Mouse (Mus musculus) heart, embryonic 14.5 days (tissue): ENCODE data around the gene Tbxa2r. TPM values are rescaled to one million over a fixed set of nuclear protein-coding genes. Genes with fewer than 3 reads are reported as not detected.

Experiments
- ATAC-seq: fragments of 200-750 bp; cut with Nextera tagmentation; 2 replicates; pipeline ENCODE4 v1.8.0; 2017; ENCODE audit warnings: low read depth, moderate TSS enrichment; ENCODE audit not compliant: insufficient number of reproducible peaks, insufficient read depth, low FRiP score
- H3K27ac ChIP-seq, 2 experiments: fragments of 200-500 bp in 1 of 2; fragments of 300-500 bp in 1 of 2; sonication (generic) in 1 of 2; replicated peaks in 1 of 2; 2 replicates each; pipeline ENCODE4 v1.5.1; 2012 to 2014; ENCODE audit warnings: low read depth in 2 of 2, low read length in 2 of 2, control low read depth in 1 of 2, mild to moderate bottlenecking in 1 of 2, mixed read lengths in 1 of 2; ENCODE audit not compliant: control insufficient read depth in 1 of 2, insufficient read depth in 1 of 2
- H3K27me3 ChIP-seq: fragments of 300-500 bp; sonication (generic); 2 replicates; pipeline ENCODE4 v1.6.1; 2014; ENCODE audit warnings: mild to moderate bottlenecking, low read length, control low read depth; ENCODE audit not compliant: control insufficient read depth, insufficient read depth
- H3K36me3 ChIP-seq: fragments of 300-500 bp; sonication (generic); 2 replicates; pipeline ENCODE4 v1.6.1; 2014; ENCODE audit warnings: mild to moderate bottlenecking, control low read depth, low read length, mixed read lengths; ENCODE audit not compliant: control insufficient read depth, insufficient read depth
- H3K4me1 ChIP-seq, 2 experiments: fragments of 200-500 bp in 1 of 2; fragments of 300-500 bp in 1 of 2; sonication (generic) in 1 of 2; 2 replicates each; pipeline ENCODE4 v1.6.1; 2012 to 2014; ENCODE audit warnings: low read length in 2 of 2, control low read depth in 1 of 2, mixed read lengths in 1 of 2; ENCODE audit not compliant: control insufficient read depth in 2 of 2, insufficient read depth in 2 of 2
- H3K4me2 ChIP-seq: fragments of 300-500 bp; sonication (generic); 2 replicates; pipeline ENCODE4 v1.6.1; 2014; ENCODE audit warnings: mild to moderate bottlenecking, low read length
- H3K4me3 ChIP-seq, 2 experiments: fragments of 200-500 bp in 1 of 2; fragments of 300-500 bp in 1 of 2; sonication (generic) in 1 of 2; 2 replicates each; pipeline ENCODE4 v1.5.1; 2012 to 2014; ENCODE audit warnings: low read length in 2 of 2, mild to moderate bottlenecking in 2 of 2, control low read depth in 1 of 2, low read depth in 1 of 2, moderate library complexity in 1 of 2; ENCODE audit not compliant: control insufficient read depth in 1 of 2, insufficient read depth in 1 of 2
- H3K9ac ChIP-seq: fragments of 300-500 bp; sonication (generic); 2 replicates; pipeline ENCODE4 v1.6.1; 2014; ENCODE audit warnings: mild to moderate bottlenecking, low read length
- H3K9me3 ChIP-seq: fragments of 300-500 bp; sonication (generic); 2 replicates; pipeline ENCODE4 v1.6.1; 2016; ENCODE audit warnings: low read length, control low read depth; ENCODE audit not compliant: control insufficient read depth
- WGBS: fragments of 180-500 bp; shearing (Covaris S2); extraction: QIAGEN DNeasy Blood & Tissue Kit; methylation state at CpG from one replicate; pipeline ENCODE4 v1.1.7; 2014; 5-methylcytosine and 5-hydroxymethylcytosine counted together
- polyA plus RNA-seq: library from polyadenylated mRNA; unstranded; fragments of >200 nt; fragmentation: Nextera tagmentation; extraction: Ambion mirVana; gene quantifications from 2 replicates; pipeline ENCODE4 v1.2.1, GENCODE M21; 2014

Gene Tbxa2r
- polyA plus RNA-seq, 1 experiment from 2014 or later: 11.3 TPM

GRCm38 (mm10) chr10:81294442-81294841 lies 34.1 kb upstream of the Tbxa2r start:
- Histone ChIP-seq H3K9ac (peak overlapping the region; percentile 78; the same call in 1 of the 2 replicates), H3K4me1 (peaks cover 30 to 34% of the 10 kb centered on the region in 2 experiments), H3K27ac (no peak overlapping the region), H3K9me3 (no peaks in the 10 kb centered on the region), H3K4me2 (peak overlapping the region; percentile 98), H3K4me3 (peak overlapping the region in 1 of 2 experiments; percentile 85; a peak in 3 of 4 replicates), H3K27me3 (peaks cover 24% of the 10 kb centered on the region), H3K36me3 (no peaks in the 10 kb centered on the region; the same call in 1 of the 2 replicates)
- WGBS: 48% methylated on average over 8 of the region's 8 CpGs
- no peak for ATAC-seq

- H3K27ac ChIP-seq: no peak overlapping the region
- H3K36me3 ChIP-seq: no peaks in the 10 kb centered on the region; the same call in 1 of the 2 replicates
- no peak overlapping the region for H3K4me2 ChIP-seq
- H3K4me3 ChIP-seq: no peak overlapping the region
- peaks cover 17% of the 10 kb centered on the region for H3K27me3 ChIP-seq
- no peak for ATAC-seq
- H3K9ac ChIP-seq: 0 out of 2 replicates have a peak overlapping the region, but pooled peaks have one; percentile 78
- WGBS: 86% methylated on average over 6 of the region's 6 CpGs
- no peaks in the 10 kb centered on the region for H3K9me3 ChIP-seq
- H3K4me1 ChIP-seq: peaks cover 36 to 42% of the 10 kb centered on the region in 2 experiments
These were observed 33.3 kb upstream of the Tbxa2r start for GRCm38 (mm10) chr10:81295185-81295584.

GRCm38 (mm10) chr10:81297246-81297645 lies 31.3 kb upstream of the Tbxa2r start:
- H3K4me3 ChIP-seq: no peak overlapping the region
- H3K36me3 ChIP-seq: no peaks in the 10 kb centered on the region; the same call in 1 of the 2 replicates
- ATAC-seq: no peak
- no peaks in the 10 kb centered on the region for H3K27me3 ChIP-seq
- H3K27ac ChIP-seq: peak overlapping the region; percentile 62 to 71
- no peaks in the 10 kb centered on the region for H3K9me3 ChIP-seq
- H3K4me2 ChIP-seq: peak overlapping the region; percentile 26
- WGBS: 83% methylated on average over 6 of the region's 6 CpGs
- peaks cover 50 to 60% of the 10 kb centered on the region in 2 experiments for H3K4me1 ChIP-seq
- peak overlapping the region; percentile 54 for H3K9ac ChIP-seq

DNA sequence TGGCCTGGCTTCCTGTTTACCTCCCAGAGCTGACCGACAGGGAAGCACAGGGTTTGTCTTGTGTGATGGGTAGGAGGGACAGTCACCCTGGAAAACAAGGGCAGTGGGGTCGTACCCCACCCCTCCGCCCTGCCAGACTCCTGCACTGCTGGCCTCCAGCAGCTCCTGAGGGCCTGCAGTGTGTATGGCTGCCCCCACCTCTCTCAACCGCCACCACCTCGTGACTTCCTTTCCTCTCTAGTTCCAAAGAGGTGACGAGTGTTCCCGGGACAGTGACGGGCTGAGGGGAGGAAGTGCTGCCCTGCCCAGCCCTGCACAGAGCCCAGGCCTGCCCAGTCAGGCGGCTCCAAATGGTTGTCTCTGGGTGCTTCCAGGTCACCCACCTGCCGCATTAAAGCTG lies 30.7 kb upstream of the Tbxa2r start:
- Histone ChIP-seq H3K27me3 (no peaks in the 10 kb centered on the region), H3K4me3 (no peak overlapping the region), H3K4me1 (peaks cover 55 to 66% of the 10 kb centered on the region in 2 experiments), H3K36me3 (no peaks in the 10 kb centered on the region; the same call in 1 of the 2 replicates), H3K9me3 (no peaks in the 10 kb centered on the region), H3K27ac (peak overlapping the region; percentile 62 to 71), H3K4me2 (peak overlapping the region; percentile 26), H3K9ac (peak overlapping the region; percentile 54)
- 23% methylated on average over 10 of the region's 10 CpGs for WGBS
- ATAC-seq: peak; percentile 61

- H3K9ac ChIP-seq: 0 out of 2 replicates have a peak overlapping the region, but pooled peaks have one; percentile 54
These were observed 30.0 kb upstream of the Tbxa2r start for GRCm38 (mm10) chr10:81298369-81299100.

DNA sequence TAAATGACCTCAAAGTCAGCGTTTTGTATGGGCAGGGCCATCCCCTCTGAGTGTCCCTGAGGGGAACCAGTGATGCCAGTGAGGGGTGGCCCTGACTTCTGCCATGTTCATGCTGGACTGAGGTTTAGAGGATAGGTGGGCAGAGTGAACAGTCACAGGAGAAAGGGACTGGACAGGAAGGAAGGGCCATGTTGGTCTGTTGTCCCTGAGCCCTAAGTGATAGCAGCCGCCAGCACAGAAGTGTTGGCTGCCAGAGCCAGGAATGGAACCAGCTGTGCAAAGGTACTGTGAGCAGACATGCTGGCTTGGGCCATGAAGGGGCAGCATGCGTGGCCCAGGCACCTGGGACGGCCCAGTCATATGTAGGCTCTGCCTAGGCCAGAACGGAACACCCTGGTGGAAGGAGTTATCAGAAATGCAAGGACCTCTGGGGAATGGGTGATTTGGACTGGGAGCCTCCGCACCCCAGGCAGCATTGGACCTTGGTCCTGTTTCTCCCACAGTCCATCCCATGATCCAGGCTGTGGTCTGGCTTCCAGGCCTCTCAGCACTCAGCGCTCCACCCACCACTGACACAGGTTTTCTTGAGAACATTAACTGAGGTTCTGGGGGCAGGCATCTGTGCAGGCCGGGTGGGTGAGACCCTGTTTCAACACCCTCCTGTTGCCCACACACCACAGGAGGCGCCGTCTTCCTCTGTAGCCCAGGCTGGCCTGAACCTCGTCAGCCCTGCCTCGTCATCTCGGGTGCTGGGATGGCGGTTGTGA lies 28.8 kb upstream of the Tbxa2r start:
- Histone ChIP-seq H3K27me3 (no peaks in the 10 kb centered on the region), H3K27ac (no peak overlapping the region), H3K4me1 (peaks cover 50 to 71% of the 10 kb centered on the region in 2 experiments), H3K9ac (peak overlapping the region; percentile 34; the same call in 1 of the 2 replicates), H3K4me3 (no peak overlapping the region), H3K9me3 (no peaks in the 10 kb centered on the region), H3K4me2 (no peak overlapping the region), H3K36me3 (no peaks in the 10 kb centered on the region; the same call in 1 of the 2 replicates)
- ATAC-seq: no peak
- 84% methylated on average over 14 of the region's 14 CpGs for WGBS

More at GRCm38 (mm10) chr10:81298369-81299100, 30.0 kb upstream of the Tbxa2r start:
- no peaks in the 10 kb centered on the region; the same call in 1 of the 2 replicates for H3K36me3 ChIP-seq
- no peaks in the 10 kb centered on the region for H3K9me3 ChIP-seq
- ATAC-seq: no peak
- H3K4me2 ChIP-seq: no peak overlapping the region
- peaks cover 61 to 72% of the 10 kb centered on the region in 2 experiments for H3K4me1 ChIP-seq
- no peaks in the 10 kb centered on the region for H3K27me3 ChIP-seq
- H3K27ac ChIP-seq: peak overlapping the region; percentile 62 to 71
- WGBS: 87% methylated on average over 17 of the region's 17 CpGs
- no peak overlapping the region for H3K4me3 ChIP-seq

- H3K4me2 ChIP-seq: no peak overlapping the region
- no peak overlapping the region for H3K9ac ChIP-seq
- H3K27me3 ChIP-seq: no peaks in the 10 kb centered on the region
- H3K9me3 ChIP-seq: no peaks in the 10 kb centered on the region
- H3K4me3 ChIP-seq: no peak overlapping the region
- H3K4me1 ChIP-seq: peaks cover 49 to 70% of the 10 kb centered on the region in 2 experiments
- 72% methylated on average over 9 of the region's 9 CpGs for WGBS
- no peak overlapping the region for H3K27ac ChIP-seq
- ATAC-seq: no peak
- no peaks in the 10 kb centered on the region; the same call in 1 of the 2 replicates for H3K36me3 ChIP-seq
These were observed 28.1 kb upstream of the Tbxa2r start for GRCm38 (mm10) chr10:81300352-81300907.
